Mouse (Mus musculus) olfactory bulb, adult 2 months (tissue): ENCODE results near the gene Hvcn1.

Experiments
- CTCF ChIP-seq: fragments of 200-500 bp; IDR thresholded peaks from 2 replicates; pipeline ENCODE4 v1.5.1; 2012; ENCODE audit warnings: low read depth, mild to moderate bottlenecking, low read length, moderate library complexity; ENCODE audit not compliant: insufficient read depth
- POLR2A ChIP-seq: fragments of 200-500 bp; IDR thresholded peaks from 2 replicates; pipeline ENCODE4 v1.6.1; 2012; ENCODE audit warnings: mild to moderate bottlenecking, low read depth, low read length, moderate library complexity; ENCODE audit not compliant: insufficient read depth

DNA sequence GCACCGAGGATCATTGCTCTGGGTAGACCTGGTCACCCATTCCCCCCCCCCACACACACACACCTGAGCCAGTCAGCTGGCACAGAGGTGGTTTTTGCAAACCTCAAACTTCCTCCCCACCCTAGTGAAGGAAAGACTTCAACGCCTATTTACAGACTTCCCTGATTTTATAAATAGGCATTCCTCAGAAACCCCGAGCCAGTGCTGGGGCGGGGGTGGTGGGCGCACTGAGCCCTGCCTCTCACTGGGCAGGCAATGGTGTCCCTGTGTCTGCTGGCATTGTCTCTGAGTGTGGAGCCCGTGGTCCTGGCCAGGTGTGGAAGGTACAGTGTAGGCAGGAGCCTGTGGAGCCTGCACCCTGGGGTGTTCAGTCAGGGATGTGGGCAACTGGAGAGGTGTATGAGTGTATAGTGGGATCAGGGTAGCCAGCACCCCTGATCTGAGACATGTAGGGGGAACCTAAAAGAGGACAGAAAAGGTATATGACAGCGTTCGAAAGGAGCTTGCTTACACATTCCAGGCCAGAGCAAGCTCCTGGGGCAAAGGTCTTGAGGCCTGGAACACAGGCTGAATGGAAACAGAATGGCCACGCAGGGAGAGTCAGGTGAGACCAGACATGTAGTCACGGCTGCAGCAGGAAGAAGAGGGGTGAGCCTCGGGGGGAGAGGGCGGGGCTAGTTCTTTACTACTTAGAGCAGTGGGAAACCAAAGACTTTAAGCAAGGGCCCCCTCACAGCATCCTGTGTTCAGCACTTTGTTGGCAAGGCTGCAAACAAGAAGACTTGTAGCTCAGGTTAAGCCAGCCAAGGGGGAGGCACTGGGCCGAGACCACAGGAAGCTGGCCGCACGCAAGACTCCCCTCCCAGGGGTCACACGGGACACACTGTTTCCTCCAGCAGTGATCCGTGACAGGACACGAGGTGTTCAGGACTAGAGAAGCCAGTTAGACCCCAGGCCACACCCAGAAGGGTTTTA, 13.3 kb downstream of the Hvcn1 start:
- no peak for TF ChIP-seq CTCF
- no peak for TF ChIP-seq POLR2A
